Mouse (Mus musculus) liver, adult (tissue): Measurements from ENCODE around the gene Cpm.

Experiments
- GATA4 ChIP-seq: IDR thresholded peaks from 2 replicates; pipeline ENCODE4 v1.6.1; 2014; ENCODE audit warnings: mild to moderate bottlenecking, low read length; ENCODE audit not compliant: insufficient replicate concordance

Cpm gene

DNA sequence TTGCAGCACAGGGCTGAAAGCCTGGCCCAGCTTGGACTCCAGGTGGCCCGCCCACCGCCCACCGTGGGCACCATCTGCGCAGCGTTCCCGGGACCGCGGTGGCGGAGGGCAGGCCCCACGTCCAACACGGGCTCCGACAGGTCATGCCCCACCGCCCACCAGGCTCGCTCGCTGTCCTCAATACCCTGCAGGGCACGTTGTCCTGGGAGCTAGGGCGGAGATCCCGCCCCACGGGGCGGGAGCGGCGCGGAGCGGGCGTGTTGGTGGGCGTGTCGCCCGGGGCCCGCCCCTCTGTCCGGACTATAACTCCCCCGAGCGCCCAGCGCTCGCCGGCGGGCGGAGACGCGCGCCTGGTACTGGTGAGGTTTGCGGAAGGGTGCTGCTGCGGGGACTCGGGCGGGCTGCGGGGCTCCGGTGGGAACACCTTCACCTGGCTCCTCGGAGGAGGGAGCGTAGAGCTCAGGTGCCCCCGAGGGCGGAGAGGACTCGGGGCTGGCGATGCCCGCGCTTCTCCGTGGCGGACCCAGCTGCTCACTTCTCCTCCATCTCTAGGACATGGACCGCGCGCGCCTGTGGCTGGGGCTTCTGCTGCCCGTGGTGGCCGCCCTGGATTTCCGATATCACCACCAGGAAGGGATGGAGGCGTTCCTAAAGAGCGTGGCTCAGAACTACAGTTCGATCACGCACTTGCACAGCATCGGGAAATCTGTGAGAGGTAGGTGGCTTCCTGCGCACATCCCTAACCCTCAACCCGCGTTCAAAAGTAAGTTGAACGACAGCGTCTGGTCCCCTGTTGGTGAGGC lies at the start of gene Cpm:
TSS of gene Cpm (plus strand) at position 332 of the 803 bp plus-strand sequence.
- TF ChIP-seq GATA4, result no peak

DNA sequence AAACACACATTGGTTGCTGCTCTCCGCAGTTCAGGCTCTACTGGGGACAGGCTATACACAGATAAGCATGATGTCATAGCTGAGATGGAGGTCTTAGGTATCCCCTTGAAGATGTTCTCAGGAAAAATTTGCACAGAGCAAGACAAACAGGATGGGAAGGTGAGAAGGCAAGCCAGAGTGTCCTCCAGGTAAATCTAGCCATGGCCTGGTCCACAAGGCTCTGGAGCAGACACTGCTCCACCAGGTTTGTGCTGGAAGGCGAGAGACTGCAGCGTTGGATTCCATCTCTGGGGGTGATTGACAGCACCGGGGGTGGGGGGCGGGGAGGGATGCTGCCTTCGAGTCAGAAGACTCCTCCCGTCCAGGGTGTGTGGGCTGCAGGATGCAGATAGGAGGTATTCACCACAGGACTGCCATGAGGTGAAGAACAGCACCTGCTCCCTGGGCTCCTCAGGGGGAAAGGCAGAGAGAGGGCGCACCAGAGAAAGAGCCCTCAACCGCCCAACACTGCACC lies 49.5 kb upstream of the Cpm start:
- no peak for TF ChIP-seq GATA4

DNA sequence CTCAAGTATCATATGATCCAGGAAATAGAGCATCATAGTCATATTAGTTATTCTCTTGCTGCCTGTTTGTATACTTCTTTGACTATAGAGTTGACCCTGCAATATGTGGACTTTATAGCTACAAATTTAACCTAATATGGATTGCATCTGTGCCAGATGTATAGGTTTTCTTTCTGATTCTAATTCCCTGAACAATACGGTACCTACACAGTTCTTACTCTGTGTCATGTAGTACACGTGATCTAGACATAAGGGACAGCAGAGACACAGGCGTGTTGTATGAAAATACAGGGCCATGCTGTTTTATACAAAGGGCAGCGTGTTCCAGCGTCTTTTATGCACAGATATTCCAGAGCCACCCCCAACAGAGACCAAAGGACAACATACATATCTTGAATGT lies 48.9 kb upstream of the Cpm start:
- TF ChIP-seq GATA4, result no peak

DNA sequence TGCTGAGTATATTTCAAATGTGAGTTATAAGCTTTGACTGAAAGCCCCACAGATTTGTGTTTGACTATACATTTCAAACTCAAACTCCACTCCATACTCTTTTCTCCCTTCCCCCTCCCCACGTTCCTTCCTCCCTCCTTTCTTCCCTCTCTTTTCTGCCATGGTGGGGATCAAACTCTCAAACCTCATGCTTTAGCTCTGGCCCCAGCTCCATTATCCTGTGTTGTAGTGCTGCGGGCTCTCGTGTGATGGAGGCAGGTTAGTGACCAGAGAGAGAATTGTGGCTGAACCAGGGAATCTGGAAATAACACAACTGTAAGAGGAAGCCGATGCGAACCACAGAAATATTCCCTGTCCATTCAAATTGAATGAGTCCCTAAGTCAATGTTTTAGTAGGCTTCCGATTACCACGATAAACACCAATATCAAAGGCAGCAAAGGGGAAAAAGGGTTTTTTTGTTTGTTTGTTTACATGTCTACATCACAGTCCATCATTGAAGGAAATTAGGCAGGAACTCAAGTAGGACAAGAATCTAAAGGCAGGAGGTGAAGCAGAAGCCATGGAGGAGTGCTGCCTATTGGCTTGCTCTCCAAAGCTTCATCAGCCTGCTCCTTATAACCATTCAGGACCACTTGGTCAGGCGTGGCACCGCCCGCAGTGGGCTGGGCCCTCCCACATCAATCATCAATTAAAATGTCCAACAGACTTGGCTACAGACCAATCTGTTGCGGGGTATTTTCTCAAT lies 48.1 kb upstream of the Cpm start:
- no peak for TF ChIP-seq GATA4

DNA sequence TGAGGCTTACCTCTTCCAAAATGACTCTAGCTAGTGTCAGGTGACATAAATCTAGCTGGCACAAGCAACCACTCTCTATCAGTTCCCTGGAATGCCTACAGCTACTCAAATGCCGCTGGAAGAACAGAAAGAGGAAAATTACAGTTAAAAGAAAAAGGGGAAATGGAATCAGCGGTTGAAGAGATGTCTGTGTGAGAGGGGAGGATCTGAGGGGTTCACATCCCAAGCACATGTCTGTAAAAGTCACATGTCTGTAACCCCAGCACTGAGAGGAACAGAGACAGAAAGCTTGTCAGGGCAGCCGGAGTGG lies 47.6 kb upstream of the Cpm start:
- no peak for TF ChIP-seq GATA4

DNA sequence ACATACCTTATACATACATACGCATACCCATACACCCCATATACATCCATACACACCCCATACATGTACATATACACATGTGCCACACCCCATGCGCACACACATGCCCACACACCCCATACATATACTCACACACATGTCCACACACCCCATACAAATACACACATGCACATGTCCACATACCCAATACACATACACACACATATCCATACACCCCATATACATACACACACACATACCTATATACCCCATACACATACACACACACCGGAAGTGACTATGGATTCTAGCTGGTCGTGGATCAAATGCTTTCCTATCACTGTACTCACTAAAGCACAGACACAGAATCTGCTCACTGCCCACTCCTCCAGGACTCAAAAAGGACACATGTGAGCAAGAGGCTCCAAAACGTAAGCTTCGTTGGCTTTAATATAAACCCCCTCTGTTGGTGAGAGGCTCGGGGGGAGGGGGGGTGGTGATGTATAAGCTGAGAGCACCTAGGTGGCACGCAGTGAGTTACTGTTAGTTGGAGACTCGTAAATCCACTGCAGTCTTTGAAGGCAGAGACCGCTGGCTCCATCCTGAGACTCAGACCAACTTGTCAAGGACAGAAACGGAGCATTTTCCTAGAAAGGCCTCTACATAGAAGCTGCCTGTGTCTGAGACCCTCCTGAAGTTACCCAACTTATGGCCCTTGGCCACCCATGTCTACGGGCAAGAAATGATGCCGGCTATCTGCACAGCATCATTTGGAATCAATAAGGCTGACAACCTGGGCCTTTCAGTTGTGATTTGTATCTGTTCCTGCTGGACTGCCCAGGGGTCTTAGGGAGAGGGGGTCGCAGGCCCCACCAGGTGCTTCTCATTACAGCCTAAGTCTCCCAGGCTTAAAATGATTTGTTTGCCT lies 45.9 kb upstream of the Cpm start:
- TF ChIP-seq GATA4, result no peak

DNA sequence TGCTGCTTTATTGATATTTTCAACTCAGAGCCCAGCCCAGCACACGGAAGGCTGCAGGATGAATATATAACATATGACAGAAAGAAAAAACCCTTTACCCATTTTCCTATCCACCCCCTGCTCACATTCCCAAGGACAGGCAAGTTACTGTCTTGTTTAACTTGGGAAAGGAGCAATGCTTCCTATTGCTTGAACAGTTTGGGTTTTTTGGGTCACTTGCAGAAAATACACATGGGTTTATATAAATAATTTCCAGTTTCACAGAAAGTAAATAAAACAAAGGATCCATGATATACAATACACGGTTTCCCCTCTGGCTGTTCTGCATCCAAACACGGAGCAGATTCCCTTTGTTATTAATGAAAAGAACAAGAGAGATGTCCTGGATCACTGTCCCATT lies 45.2 kb upstream of the Cpm start:
- no peak for TF ChIP-seq GATA4

DNA sequence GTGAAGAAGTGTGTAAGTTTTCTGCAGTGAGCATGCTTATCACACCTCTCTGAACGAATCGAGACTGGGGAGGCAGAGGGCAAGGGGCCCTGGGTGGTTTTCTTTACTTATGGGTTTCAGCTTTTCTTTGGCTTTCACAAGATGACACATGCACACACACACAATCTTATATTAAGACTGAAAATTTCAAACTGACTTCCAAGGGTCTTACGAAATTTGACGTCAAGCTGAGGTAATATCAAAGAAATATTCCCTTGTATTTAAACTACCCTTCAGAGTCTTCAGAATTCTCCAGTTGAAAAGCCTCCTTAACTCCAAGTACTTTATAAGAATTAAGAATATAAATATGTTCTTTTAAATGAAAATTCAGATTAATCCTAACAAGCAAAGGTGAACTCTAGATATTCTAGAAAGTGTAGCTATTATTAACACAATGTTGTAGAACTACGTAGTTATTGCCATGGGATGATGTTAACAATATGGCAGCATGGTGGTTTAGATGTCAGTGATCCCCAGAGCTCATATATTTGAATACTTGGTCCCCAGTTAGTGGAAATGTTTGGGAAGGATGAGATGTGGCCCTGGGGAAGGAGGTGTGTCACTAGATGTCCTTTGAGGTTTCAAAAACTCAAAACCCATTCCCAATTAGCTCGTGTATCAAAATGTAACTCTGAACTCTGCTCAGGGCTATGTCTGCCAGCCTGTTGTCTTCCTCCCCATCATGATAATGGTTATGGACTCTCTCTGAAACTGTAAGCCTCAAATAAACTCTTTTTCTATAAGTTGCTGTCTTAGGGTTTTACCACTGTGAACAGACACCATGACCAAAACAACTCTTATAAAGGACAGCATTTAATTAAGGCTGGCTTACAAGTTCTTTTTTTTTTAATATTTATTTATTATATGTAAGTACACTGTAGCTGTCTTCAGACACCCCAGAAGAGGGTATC lies 44.5 kb upstream of the Cpm start:
- no peak for TF ChIP-seq GATA4

DNA sequence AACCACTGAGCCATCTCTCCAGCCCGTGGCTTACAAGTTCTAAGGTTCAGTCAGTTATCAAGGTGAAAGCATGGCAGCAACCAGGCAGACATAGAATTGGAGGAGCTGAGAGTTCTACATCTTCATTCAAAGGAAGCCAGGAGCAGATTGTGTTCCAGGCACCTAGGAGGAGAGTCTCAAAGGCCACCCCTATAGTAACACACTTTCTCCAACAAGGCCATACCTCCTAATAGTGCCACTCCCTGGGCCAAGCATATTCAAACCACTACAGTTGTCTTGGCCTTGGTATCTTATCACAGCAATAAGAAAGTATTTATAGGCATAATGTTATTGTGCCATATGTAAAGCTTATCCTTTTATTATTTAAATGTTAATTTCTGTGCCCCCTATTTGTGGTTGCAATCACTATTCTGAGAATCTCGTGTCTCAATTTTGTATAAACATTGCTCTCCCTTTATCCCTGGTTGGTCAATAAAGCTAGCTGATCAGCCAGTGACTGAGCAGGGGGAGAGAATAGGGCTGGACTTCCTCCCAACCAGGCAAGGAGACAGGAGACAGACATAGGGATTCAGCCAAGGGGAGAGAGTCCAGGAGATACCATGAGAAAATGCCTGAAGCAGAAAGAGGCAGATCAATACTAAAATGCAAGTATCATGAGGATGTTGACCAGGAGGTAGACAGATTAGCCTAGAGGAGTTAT lies 43.5 kb upstream of the Cpm start:
- TF ChIP-seq GATA4, result no peak

DNA sequence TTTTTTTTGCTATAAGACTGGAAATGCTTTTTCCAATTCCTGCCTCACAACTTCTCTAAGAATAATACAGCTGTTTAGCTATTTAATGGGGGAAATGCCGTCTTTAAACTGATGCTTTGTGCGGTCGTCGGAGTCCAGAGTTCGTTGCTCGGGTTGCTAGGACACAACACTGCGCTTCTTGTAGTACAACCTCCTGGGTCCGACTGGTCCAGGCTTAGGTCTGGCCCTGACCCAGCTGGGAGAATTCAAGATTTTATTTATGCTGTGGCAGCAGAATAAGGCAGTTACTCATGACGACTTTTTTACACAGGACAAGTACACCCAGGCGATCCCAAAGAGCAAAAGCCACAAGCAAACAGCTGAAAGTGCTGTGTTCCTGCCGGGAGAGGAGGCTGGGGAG lies 42.4 kb upstream of the Cpm start:
- TF ChIP-seq GATA4, result no peak

DNA sequence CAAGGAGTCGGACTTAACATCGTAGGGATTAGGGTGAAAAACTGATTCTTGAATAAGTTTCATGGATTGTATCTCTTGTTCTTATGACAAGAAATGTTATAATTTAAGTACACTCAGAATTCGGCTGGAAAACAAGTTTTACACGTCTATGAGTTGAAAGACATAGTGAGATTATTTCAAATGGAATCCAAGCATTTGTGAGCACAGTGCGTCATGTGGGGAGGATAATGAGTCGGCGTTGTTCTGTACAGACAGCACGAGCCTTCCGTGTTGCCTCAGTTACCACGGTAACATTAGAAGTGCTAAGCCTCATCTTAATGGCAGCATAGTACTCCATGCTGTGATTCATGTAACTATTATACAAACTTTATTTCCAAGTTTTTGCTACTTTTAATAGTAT lies 42.0 kb upstream of the Cpm start:
- no peak for TF ChIP-seq GATA4

DNA sequence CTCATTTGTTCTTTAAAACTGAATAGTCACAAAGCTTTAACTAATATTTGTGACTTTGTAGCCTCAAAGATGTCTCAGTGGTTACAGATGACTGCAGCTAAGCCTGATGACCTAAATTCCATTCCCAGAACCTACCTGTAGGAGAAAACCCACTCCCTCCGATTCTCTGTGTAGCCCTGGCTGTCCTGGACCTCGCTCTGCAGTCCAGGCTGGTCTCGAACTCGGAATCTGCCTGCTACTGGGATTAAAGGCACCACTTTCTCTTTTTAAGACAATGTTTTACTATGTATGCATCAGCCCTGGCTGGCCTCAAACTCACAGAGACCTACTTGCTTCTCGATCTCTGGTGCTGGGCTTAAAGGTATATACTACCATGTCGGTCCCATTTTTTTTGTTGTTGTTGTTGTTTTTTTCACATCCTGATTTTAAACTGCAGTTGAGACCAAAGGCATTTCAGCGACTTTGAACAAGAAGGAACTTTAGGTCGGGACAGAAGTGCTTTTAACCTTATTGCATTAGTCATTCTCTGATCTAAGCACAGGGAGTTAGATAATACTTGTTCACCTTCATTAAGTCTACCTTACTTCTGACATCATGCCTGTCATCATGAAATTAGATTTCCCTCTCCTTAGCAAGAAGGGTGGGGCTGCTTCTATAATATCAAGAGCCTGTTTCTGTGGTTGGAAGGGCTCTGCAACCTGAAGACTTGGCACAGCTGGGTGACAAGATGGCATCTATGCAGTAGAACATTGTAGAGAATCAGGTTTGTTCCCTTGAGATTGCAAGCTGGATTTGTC lies 40.0 kb upstream of the Cpm start:
- no peak for TF ChIP-seq GATA4
